Mouse (Mus musculus): Measurements from ENCODE around the gene Hvcn1. TPM values are rescaled to one million over a fixed set of nuclear protein-coding genes. Genes with fewer than 3 reads are reported as not detected.

The Hvcn1 gene
- polyA plus RNA-seq, 1 experiment: 18.6 TPM

- Histone ChIP-seq H3K4me1 (ENCODE audit: control insufficient read depth, insufficient read depth, insufficient read length, low read length) (peaks cover 32% of the 10 kb centered on the region; the same call in 1 of the 2 replicates), H3K4me3 (ENCODE audit: low read depth, low read length) (peak overlapping the region; percentile 44), H3K27ac (ENCODE audit: insufficient read depth, low read depth, low read length) (peak overlapping the region; percentile 20; the same call in 1 of the 2 replicates), H3K27me3 (ENCODE audit: control insufficient read depth, insufficient read depth, low read length) (no peaks in the 10 kb centered on the region), H3K36me3 (ENCODE audit: control insufficient read depth, insufficient read depth, low read length) (peaks cover 1% of the 10 kb centered on the region; the same call in 1 of the 2 replicates)
- no peak for TF ChIP-seq CTCF (IDR thresholded peaks at IDR 0.05; ENCODE audit: extremely low read depth, insufficient read length, insufficient replicate concordance, low read depth, low read length)
- TF ChIP-seq POLR2A (IDR thresholded peaks at IDR 0.05; ENCODE audit: low read depth, low read length): no peak
- WGBS: 66% methylated on average over 10 of the region's 10 CpGs
These were observed 79.6 kb downstream of the Hvcn1 start for GRCm38 (mm10) chr5:122286191-122286590.

GRCm38 (mm10) chr5:122287026-122287425 is 80.4 kb downstream of the Hvcn1 start:
- TF ChIP-seq CTCF (IDR thresholded peaks at IDR 0.05; ENCODE audit: extremely low read depth, insufficient read length, insufficient replicate concordance, low read depth, low read length) (no peak), POLR2A (IDR thresholded peaks at IDR 0.05; ENCODE audit: low read depth, low read length) (no peak)
- Histone ChIP-seq H3K27me3 (ENCODE audit: control insufficient read depth, insufficient read depth, low read length) (no peaks in the 10 kb centered on the region), H3K27ac (ENCODE audit: insufficient read depth, low read depth, low read length) (no peak overlapping the region), H3K36me3 (ENCODE audit: control insufficient read depth, insufficient read depth, low read length) (peaks cover 1% of the 10 kb centered on the region; the same call in 1 of the 2 replicates), H3K4me3 (ENCODE audit: low read depth, low read length) (no peak overlapping the region), H3K4me1 (ENCODE audit: control insufficient read depth, insufficient read depth, insufficient read length, low read length) (peaks cover 34% of the 10 kb centered on the region; the same call in 1 of the 2 replicates)
- 63% methylated on average over 4 of the region's 4 CpGs for WGBS

GRCm38 (mm10) chr5:122288147-122288811 is 81.7 kb downstream of the Hvcn1 start:
- Histone ChIP-seq H3K27ac (ENCODE audit: insufficient read depth, low read depth, low read length) (peak overlapping the region; percentile 11; the same call in 1 of the 2 replicates), H3K36me3 (ENCODE audit: control insufficient read depth, insufficient read depth, low read length) (peaks cover 7% of the 10 kb centered on the region; the same call in 1 of the 2 replicates), H3K4me3 (ENCODE audit: low read depth, low read length) (no peak overlapping the region), H3K4me1 (ENCODE audit: control insufficient read depth, insufficient read depth, insufficient read length, low read length) (peaks cover 43% of the 10 kb centered on the region; the same call in 1 of the 2 replicates), H3K27me3 (ENCODE audit: control insufficient read depth, insufficient read depth, low read length) (no peaks in the 10 kb centered on the region)
- WGBS: 40% methylated on average over 4 of the region's 4 CpGs
- TF ChIP-seq POLR2A (IDR thresholded peaks at IDR 0.05; ENCODE audit: low read depth, low read length) (no peak), CTCF (IDR thresholded peaks at IDR 0.05; ENCODE audit: extremely low read depth, insufficient read length, insufficient replicate concordance, low read depth, low read length) (no peak)

- TF ChIP-seq POLR2A (IDR thresholded peaks at IDR 0.05; ENCODE audit: low read depth, low read length) (no peak), CTCF (IDR thresholded peaks at IDR 0.05; ENCODE audit: extremely low read depth, insufficient read length, insufficient replicate concordance, low read depth, low read length) (no peak)
- Histone ChIP-seq H3K4me3 (ENCODE audit: low read depth, low read length) (no peak overlapping the region), H3K27me3 (ENCODE audit: control insufficient read depth, insufficient read depth, low read length) (no peaks in the 10 kb centered on the region), H3K4me1 (ENCODE audit: control insufficient read depth, insufficient read depth, insufficient read length, low read length) (peaks cover 52% of the 10 kb centered on the region; the same call in 1 of the 2 replicates), H3K27ac (ENCODE audit: insufficient read depth, low read depth, low read length) (peak overlapping the region; percentile 78), H3K36me3 (ENCODE audit: control insufficient read depth, insufficient read depth, low read length) (peaks cover 7% of the 10 kb centered on the region; the same call in 1 of the 2 replicates)
- 30% methylated on average over 6 of the region's 6 CpGs for WGBS
These were observed 84.5 kb downstream of the Hvcn1 start for GRCm38 (mm10) chr5:122291149-122291548.

Other genes with a start within 250 kb of the Hvcn1 start
- 1.7 and 2.6 TPM in 2 replicates for gene Cux2, start 156.7 kb upstream of the Hvcn1 start, polyA plus RNA-seq (2012; rRNA removed)
- not detected in 2 replicates for gene Myl2, start 105.9 kb upstream of the Hvcn1 start, polyA plus RNA-seq (2012; rRNA removed)
- 0.10 TPM in 1 of 2 replicates, not detected in the other for gene Ccdc63, start 66.0 kb upstream of the Hvcn1 start, polyA plus RNA-seq (2012; rRNA removed)
- gene Ppp1cc, start 48.5 kb upstream of the Hvcn1 start, polyA plus RNA-seq (2012; rRNA removed): 31.4 and 58.9 TPM in 2 replicates
- gene Tctn1, start 57.7 kb downstream of the Hvcn1 start, polyA plus RNA-seq (2012; rRNA removed): 5.8 and 12.5 TPM in 2 replicates
- 12.5 and 20.1 TPM in 2 replicates for gene Pptc7, start 77.6 kb downstream of the Hvcn1 start, polyA plus RNA-seq (2012; rRNA removed)
- 0.39 and 0.98 TPM in 2 replicates for gene Rad9b, start 147.4 kb downstream of the Hvcn1 start, polyA plus RNA-seq (2012; rRNA removed)
- gene Vps29, start 147.6 kb downstream of the Hvcn1 start, polyA plus RNA-seq (2012; rRNA removed): 31.4 and 36.6 TPM in 2 replicates
- gene Gpn3, start 165.1 kb downstream of the Hvcn1 start, polyA plus RNA-seq (2012; rRNA removed): 22.4 and 32.6 TPM in 2 replicates
- gene Fam216a, start 165.6 kb downstream of the Hvcn1 start, polyA plus RNA-seq (2012; rRNA removed): 3.2 and 3.5 TPM in 2 replicates
- gene Arpc3, start 185.1 kb downstream of the Hvcn1 start, polyA plus RNA-seq (2012; rRNA removed): 46.5 and 105 TPM in 2 replicates
- gene Anapc7, start 214.9 kb downstream of the Hvcn1 start, polyA plus RNA-seq (2012; rRNA removed): 9.1 and 17.2 TPM in 2 replicates

Data from small intestine, adult 2 months (tissue).